Mouse (Mus musculus) lung, postnatal 0 days (tissue): ENCODE results near the gene Ogg1.

Experiments used
- CTCF ChIP-seq: IDR thresholded peaks from 2 replicates; pipeline ENCODE4 v1.5.1; 2016; ENCODE audit warnings: antibody characterized with exemption, mild to moderate bottlenecking
- EP300 ChIP-seq: IDR thresholded peaks from 2 replicates; pipeline ENCODE4 v1.6.1; 2016; ENCODE audit warnings: antibody characterized with exemption, mild to moderate bottlenecking, control low read depth

- TF ChIP-seq CTCF (no peak), EP300 (no peak)
Observed at GRCm38 (mm10) chr6:113368124-113368523, 41.4 kb downstream of the Ogg1 start.
